Mouse (Mus musculus) C2C12 (cell line): ENCODE measurements at regions not wholly inside any gene's neighbourhood (a gene's known extent, or its start where the extent isn't known, plus 50 kb on each side); places are given as distances from the start of the nearest gene placed in this dataset.

Source experiments
- CEBPB ChIP-seq: IDR thresholded peaks from one replicate; pipeline ENCODE4 v1.6.1; 2011; ENCODE audit warnings: low read depth, mild to moderate bottlenecking, control low read depth, moderate library complexity
- CTCF ChIP-seq: IDR thresholded peaks from one replicate; pipeline ENCODE4 v1.5.1; 2011; ENCODE audit not compliant: control insufficient read depth, insufficient read depth, insufficient read length
- FOSL1 ChIP-seq: IDR thresholded peaks from one replicate; pipeline ENCODE4 v1.8.0; 2011; ENCODE audit warnings: mild to moderate bottlenecking, low read length; ENCODE audit not compliant: poor library complexity, insufficient read depth, severe bottlenecking
- MAX ChIP-seq: IDR thresholded peaks from one replicate; pipeline ENCODE4 v1.6.1; 2011; ENCODE audit warnings: mild to moderate bottlenecking, control low read depth
- MYOD1 ChIP-seq: IDR thresholded peaks from one replicate; pipeline ENCODE4 v1.6.1; 2011; ENCODE audit warnings: low read depth; ENCODE audit not compliant: control insufficient read depth, insufficient read length
- MYOG ChIP-seq: IDR thresholded peaks from one replicate; pipeline ENCODE4 v1.6.1; 2011; ENCODE audit not compliant: control insufficient read depth, insufficient read length; ENCODE audit errors: extremely low read depth
- USF1 ChIP-seq: IDR thresholded peaks from one replicate; pipeline ENCODE4 v1.6.1; 2011; ENCODE audit warnings: low read depth, mild to moderate bottlenecking, control low read depth, moderate library complexity

GRCm38 (mm10) chr16:24172653-24173052, 184.0 kb upstream of the Bcl6 start:
- TF ChIP-seq CTCF (no peak), USF1 (no peak), MYOG (no peak), CEBPB (no peak), MAX (no peak), MYOD1 (no peak), FOSL1 (no peak)
